Mouse (Mus musculus) embryonic facial prominence, embryonic 11.5 days (tissue): ENCODE data around the gene Rrm1. TPM values are rescaled to one million over a fixed set of nuclear protein-coding genes. Genes with fewer than 3 reads are reported as not detected.

Experiments used
- ATAC-seq: fragments of 200-750 bp; cut with Nextera tagmentation; replicated peaks from 2 replicates; pipeline ENCODE4 v1.8.0; 2017; ENCODE audit warnings: low read depth; ENCODE audit not compliant: insufficient number of reproducible peaks, low FRiP score, low TSS enrichment
- DNase-seq: peaks from one replicate; pipeline ENCODE4 v3.0.0-alpha.2; 2015; ENCODE audit warnings: low spot score
- H3K27ac ChIP-seq: fragments of 300-500 bp; sonication (generic); replicated peaks from 2 replicates; pipeline ENCODE4 v1.5.1; 2014; ENCODE audit warnings: mild to moderate bottlenecking, low read depth, low read length, control low read depth
- H3K27me3 ChIP-seq: fragments of 300-500 bp; sonication (generic); 2 replicates; pipeline ENCODE4 v1.6.1; 2014; ENCODE audit warnings: mild to moderate bottlenecking, low read length, moderate library complexity, mixed read lengths; ENCODE audit not compliant: control insufficient read depth, insufficient read depth
- H3K36me3 ChIP-seq: fragments of 300-500 bp; sonication (generic); replicated peaks from 2 replicates; pipeline ENCODE4 v1.6.1; 2014; ENCODE audit warnings: low read depth, mild to moderate bottlenecking, low read length, moderate library complexity, mixed read lengths; ENCODE audit not compliant: control insufficient read depth, insufficient read depth
- H3K4me1 ChIP-seq: fragments of 300-500 bp; sonication (generic); 2 replicates; pipeline ENCODE4 v1.6.1; 2014; ENCODE audit warnings: low read length, mixed read lengths; ENCODE audit not compliant: control insufficient read depth, insufficient read depth
- H3K4me2 ChIP-seq: fragments of 300-500 bp; sonication (generic); 2 replicates; pipeline ENCODE4 v1.6.1; 2014; ENCODE audit warnings: low read depth, mild to moderate bottlenecking, control low read depth, low read length, moderate library complexity
- H3K4me3 ChIP-seq: fragments of 300-500 bp; sonication (generic); 2 replicates; pipeline ENCODE4 v1.5.1; 2014; ENCODE audit warnings: low read depth, low read length, control low read depth
- H3K9ac ChIP-seq: fragments of 300-500 bp; sonication (generic); replicated peaks from 2 replicates; pipeline ENCODE4 v1.6.1; 2014; ENCODE audit warnings: mild to moderate bottlenecking, control low read depth, low read length
- H3K9me3 ChIP-seq: fragments of 300-500 bp; sonication (generic); replicated peaks from 2 replicates; pipeline ENCODE4 v1.6.1; 2016; ENCODE audit warnings: mild to moderate bottlenecking, low read length, inconsistent platforms, mixed read lengths; ENCODE audit not compliant: control insufficient read depth
- WGBS: fragments of 180-500 bp; shearing (Covaris S2); extraction: QIAGEN DNeasy Blood & Tissue Kit; methylation state at CpG from one replicate; pipeline ENCODE4 v1.1.7; 2014; 5-methylcytosine and 5-hydroxymethylcytosine counted together
- polyA plus RNA-seq: library from polyadenylated mRNA; unstranded; fragments of >200 nt; fragmentation: Nextera tagmentation; extraction: Ambion mirVana; gene quantifications from 2 replicates; pipeline ENCODE4 v1.2.1, GENCODE M21; 2014

The Rrm1 gene
- polyA plus RNA-seq, 1 experiment from 2014 or later: 246 TPM

DNA sequence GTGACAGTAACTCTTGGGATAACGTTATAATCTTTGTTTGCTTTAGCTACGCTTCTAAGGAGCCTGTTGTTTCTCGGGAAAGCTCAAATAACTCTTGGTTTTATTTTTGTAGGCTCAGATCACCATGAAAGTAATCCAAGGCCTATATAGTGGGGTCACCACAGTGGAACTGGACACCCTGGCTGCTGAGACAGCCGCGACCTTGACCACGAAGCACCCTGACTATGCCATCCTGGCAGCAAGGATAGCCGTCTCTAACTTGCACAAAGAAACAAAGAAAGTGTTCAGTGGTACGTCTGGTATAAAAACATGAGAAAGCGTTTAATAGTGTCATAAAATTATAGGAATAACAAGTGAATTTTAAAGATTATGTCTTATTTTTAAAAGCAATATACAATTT lies 4.9 kb downstream of the Rrm1 start:
- ATAC-seq: no peak
- H3K9me3 ChIP-seq: no peaks in the 10 kb centered on the region
- H3K4me2 ChIP-seq: no peak overlapping the region
- no peak overlapping the region for H3K4me3 ChIP-seq
- H3K27me3 ChIP-seq: no peaks in the 10 kb centered on the region
- H3K9ac ChIP-seq: no peak overlapping the region
- H3K27ac ChIP-seq: no peak overlapping the region
- 92% methylated on average over 9 of the region's 9 CpGs for WGBS
- no peak for DNase-seq
- H3K4me1 ChIP-seq: no peaks in the 10 kb centered on the region
- peaks cover 7% of the 10 kb centered on the region; the same call in 1 of the 2 replicates for H3K36me3 ChIP-seq

DNA sequence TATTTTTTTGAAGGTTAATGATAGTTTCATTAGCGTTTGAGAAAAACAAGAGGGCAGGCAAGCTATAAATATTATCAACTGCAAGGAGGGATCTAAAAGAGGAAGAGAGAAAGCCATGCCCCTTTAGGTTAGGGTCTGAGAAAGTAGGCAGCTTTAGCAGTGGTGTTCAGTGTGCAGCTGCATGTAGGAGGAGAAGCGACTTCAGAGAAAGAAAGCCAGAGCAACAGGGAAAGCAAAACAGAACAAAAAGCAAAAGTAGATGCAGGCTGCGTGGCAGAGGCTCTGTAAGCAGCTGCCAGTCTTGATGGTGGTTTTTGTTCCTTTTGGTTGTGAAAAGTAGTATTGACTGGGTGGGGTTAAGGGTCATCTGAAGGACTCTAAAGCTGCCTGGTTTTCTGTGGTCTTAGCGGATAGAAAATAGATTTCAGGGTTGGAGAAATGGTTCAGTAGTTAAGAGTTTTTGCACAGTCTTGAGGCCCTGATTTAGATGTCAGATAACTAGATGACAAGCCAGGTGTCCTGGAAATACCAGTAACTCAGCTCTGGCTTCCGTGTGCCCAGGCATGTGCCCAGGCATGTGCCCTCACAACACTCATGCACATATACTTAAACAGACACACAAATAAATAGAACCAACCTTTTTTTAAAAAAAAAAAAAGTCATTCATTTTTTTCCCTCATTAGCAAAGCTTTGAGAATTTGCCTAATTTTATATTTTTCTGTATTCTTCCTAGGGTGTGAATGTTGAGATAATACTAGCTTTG lies 17.3 kb downstream of the Rrm1 start:
- 89% methylated on average over 5 of the region's 5 CpGs for WGBS
- ATAC-seq: no peak

DNA sequence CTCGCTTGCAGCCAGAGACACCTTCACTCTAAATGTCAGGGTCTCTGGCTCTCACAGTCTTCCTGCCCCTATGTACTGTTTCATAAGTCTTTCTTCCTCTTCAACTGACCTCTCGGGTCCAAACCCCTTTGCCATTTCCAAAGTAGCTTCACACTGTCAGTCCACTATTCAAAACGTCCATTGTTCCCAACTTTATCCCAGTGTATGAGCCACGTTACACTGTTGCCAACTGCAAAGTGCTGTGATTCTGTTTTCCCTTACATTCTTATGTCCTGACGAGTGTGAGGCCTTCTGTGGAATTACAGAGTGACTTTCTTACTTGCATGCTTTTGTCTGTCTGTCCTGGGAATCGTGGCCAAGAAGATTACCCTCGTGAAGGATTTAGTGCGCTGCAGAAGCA lies 26.1 kb downstream of the Rrm1 start:
- peaks cover 13% of the 10 kb centered on the region for H3K36me3 ChIP-seq
- H3K9ac ChIP-seq: no peak overlapping the region
- no peak for ATAC-seq

More for the DNA sequence above, 17.3 kb downstream of the Rrm1 start:
- Histone ChIP-seq H3K27ac (no peak overlapping the region), H3K27me3 (no peaks in the 10 kb centered on the region), H3K4me2 (no peak overlapping the region), H3K4me1 (no peaks in the 10 kb centered on the region), H3K9me3 (no peaks in the 10 kb centered on the region), H3K36me3 (peaks cover 13% of the 10 kb centered on the region), H3K9ac (no peak overlapping the region), H3K4me3 (no peak overlapping the region)
- no peak for DNase-seq

DNA sequence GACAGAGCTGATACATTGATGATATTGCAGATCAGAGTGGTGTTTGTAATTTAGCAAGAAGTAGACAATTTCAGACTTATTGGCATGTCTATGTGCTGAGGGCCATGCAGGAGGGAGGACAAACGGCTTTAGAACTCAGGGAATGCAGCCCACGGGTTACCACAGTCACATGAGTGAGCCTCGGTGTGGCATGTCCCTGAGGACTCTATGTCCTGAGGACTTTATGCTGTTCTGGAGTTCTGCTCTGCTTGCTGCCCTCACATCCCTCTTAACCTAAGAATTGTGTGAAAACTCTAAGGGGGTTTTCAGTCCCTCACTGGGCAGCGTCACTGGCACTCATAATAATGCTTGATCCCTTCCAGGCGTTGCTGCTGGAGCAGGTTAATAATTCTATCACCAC lies 31.2 kb downstream of the Rrm1 start:
- no peak overlapping the region for H3K4me2 ChIP-seq
- H3K36me3 ChIP-seq: peaks cover 1% of the 10 kb centered on the region; the same call in 1 of the 2 replicates
- H3K4me3 ChIP-seq: no peak overlapping the region
- H3K4me1 ChIP-seq: no peaks in the 10 kb centered on the region
- no peaks in the 10 kb centered on the region for H3K9me3 ChIP-seq
- H3K9ac ChIP-seq: no peak overlapping the region
- no peaks in the 10 kb centered on the region for H3K27me3 ChIP-seq
- ATAC-seq: no peak
- DNase-seq: no peak
- WGBS: 69% methylated on average over 5 of the region's 5 CpGs
- no peak overlapping the region for H3K27ac ChIP-seq

More for the DNA sequence above, 26.1 kb downstream of the Rrm1 start:
- Histone ChIP-seq H3K27ac (no peak overlapping the region), H3K9me3 (no peaks in the 10 kb centered on the region), H3K27me3 (no peaks in the 10 kb centered on the region), H3K4me2 (no peak overlapping the region), H3K4me3 (no peak overlapping the region), H3K4me1 (no peaks in the 10 kb centered on the region)
- 91% methylated on average over 8 of the region's 8 CpGs for WGBS
- DNase-seq: no peak

DNA sequence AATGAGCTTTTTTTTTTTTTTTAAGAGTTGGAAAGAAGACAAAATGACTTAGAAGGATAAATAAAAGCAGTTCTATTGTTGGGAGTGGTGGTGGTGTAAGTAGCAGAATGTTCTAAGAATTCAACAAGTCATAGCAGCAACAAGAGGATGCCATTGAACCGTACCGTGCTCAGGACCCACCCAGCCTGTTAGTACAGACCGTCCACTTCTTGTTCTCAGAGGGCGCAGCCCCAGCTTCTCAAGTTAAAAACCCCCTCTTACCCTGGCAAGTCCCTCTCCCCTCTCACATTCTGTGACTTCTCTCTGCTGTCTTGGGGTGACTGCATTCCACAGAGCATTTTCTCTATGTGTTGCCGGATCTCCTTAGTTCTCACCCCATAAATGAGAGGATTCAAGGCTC lies 35.1 kb downstream of the Rrm1 start:
- no peaks in the 10 kb centered on the region for H3K27me3 ChIP-seq
- H3K27ac ChIP-seq: no peak overlapping the region
- ATAC-seq: no peak
- no peak overlapping the region for H3K4me3 ChIP-seq
- no peak for DNase-seq
- WGBS: 90% methylated on average over 5 of the region's 5 CpGs
- no peaks in the 10 kb centered on the region for H3K4me1 ChIP-seq
- no peak overlapping the region for H3K4me2 ChIP-seq
- H3K9ac ChIP-seq: no peak overlapping the region
- no peaks in the 10 kb centered on the region for H3K9me3 ChIP-seq
- no peaks in the 10 kb centered on the region for H3K36me3 ChIP-seq

DNA sequence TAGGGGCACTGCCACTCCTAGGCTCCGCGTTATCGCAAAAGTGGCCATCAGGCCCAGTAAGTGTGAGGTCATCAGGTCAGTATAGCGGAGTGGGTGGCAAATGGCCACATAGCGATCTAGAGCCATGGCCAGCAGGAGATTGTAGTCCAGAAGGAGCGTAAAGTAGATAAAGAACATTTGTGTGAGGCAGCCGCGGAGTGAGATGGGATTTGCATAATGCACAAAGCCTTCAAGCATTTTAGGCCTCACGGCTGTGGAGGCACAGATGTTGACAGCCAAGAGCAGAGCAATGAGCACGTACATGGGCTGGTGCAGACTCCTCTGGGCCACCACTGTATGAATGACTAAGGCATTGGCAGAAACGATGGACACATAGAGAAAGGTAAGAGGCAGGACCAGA lies 35.9 kb downstream of the Rrm1 start:
- WGBS: 78% methylated on average over 11 of the region's 11 CpGs
- Histone ChIP-seq H3K27ac (no peak overlapping the region), H3K9me3 (no peaks in the 10 kb centered on the region), H3K9ac (no peak overlapping the region), H3K4me2 (no peak overlapping the region), H3K36me3 (no peaks in the 10 kb centered on the region), H3K4me1 (no peaks in the 10 kb centered on the region), H3K4me3 (no peak overlapping the region), H3K27me3 (no peaks in the 10 kb centered on the region)
- ATAC-seq (no peak), DNase-seq (no peak)

DNA sequence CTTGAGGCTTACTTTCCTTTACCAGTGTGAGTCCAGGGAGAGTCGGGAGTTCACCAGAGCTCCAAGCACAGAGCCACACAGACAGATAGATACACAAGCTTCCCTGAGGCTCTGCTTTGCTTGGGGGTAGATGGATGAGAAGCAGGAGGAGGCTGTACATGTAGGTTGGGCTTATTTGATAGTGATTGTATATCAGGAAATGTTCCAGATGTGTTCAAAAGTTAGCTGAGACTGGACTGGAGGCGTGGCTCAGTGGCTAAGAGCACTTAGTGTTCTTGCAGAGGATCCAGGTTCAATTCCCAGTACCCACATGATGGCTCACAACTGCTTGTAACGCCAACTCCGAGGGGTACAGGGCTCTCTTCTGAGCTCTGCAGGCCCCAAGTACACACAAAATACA lies 36.9 kb downstream of the Rrm1 start:
- no peak for DNase-seq
- H3K4me2 ChIP-seq: no peak overlapping the region

DNA sequence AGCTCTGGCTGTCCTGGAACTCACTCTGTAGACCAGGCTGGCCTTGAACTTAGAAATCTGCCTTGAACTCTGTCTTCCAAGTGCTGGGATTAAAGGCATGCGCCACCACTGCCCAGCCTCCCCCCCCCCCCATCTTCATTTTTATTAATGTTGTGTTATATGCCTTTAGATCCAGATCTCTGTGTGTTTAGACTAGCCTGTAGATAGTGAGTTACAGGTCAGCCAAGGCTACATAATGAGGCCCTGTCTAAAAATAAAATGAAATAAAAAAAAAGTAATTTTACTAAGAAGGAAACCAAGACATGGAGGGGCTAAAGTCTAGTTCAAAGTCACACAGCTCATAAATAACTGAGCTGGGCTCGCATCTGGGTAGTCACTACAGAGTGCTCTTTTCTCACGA lies 37.4 kb downstream of the Rrm1 start:
- no peaks in the 10 kb centered on the region for H3K9me3 ChIP-seq
- no peak for ATAC-seq

More for the DNA sequence above, 36.9 kb downstream of the Rrm1 start:
- Histone ChIP-seq H3K27me3 (no peaks in the 10 kb centered on the region), H3K9ac (no peak overlapping the region), H3K4me1 (no peaks in the 10 kb centered on the region), H3K9me3 (no peaks in the 10 kb centered on the region), H3K4me3 (no peak overlapping the region), H3K36me3 (no peaks in the 10 kb centered on the region), H3K27ac (no peak overlapping the region)
- WGBS: 91% methylated on average over 4 of the region's 4 CpGs
- no peak for ATAC-seq

More for the DNA sequence above, 37.4 kb downstream of the Rrm1 start:
- Histone ChIP-seq H3K27ac (no peak overlapping the region), H3K9ac (no peak overlapping the region), H3K4me3 (no peak overlapping the region), H3K27me3 (no peaks in the 10 kb centered on the region), H3K36me3 (no peaks in the 10 kb centered on the region), H3K4me1 (no peaks in the 10 kb centered on the region), H3K4me2 (no peak overlapping the region)
- no peak for DNase-seq
- WGBS: 83% methylated on average over 3 of the region's 3 CpGs
